Mouse (Mus musculus): ENCODE results near the gene Mfsd5. TPM values are rescaled to one million over a fixed set of nuclear protein-coding genes. Genes with fewer than 3 reads are reported as not detected.

Gene Mfsd5
- polyA plus RNA-seq, 1 experiment: 17.0 TPM

- peak overlapping the region; percentile 95 for H3K27ac ChIP-seq (replicated peaks; ENCODE audit: low read depth, low read length)
- H3K4me1 ChIP-seq (ENCODE audit: control insufficient read depth, insufficient read depth, insufficient read length, low read length): peaks cover 16% of the 10 kb centered on the region
- peak overlapping the region; percentile 95 for H3K4me3 ChIP-seq (ENCODE audit: insufficient read depth, low read depth, low read length)
Measured at GRCm38 (mm10) chr15:102244306-102245191, 34.7 kb upstream of the Mfsd5 start.

- peaks cover 16% of the 10 kb centered on the region for H3K4me1 ChIP-seq (ENCODE audit: control insufficient read depth, insufficient read depth, insufficient read length, low read length)
- H3K27ac ChIP-seq (replicated peaks; ENCODE audit: low read depth, low read length): peak overlapping the region; percentile 92
- H3K4me3 ChIP-seq (ENCODE audit: insufficient read depth, low read depth, low read length): peak overlapping the region; percentile 95
Measured at GRCm38 (mm10) chr15:102245461-102245881, 33.8 kb upstream of the Mfsd5 start.

- peak overlapping the region; percentile 92 for H3K27ac ChIP-seq (replicated peaks; ENCODE audit: low read depth, low read length)
- H3K4me3 ChIP-seq (ENCODE audit: insufficient read depth, low read depth, low read length): peak overlapping the region; percentile 95
- H3K4me1 ChIP-seq (ENCODE audit: control insufficient read depth, insufficient read depth, insufficient read length, low read length): peaks cover 13% of the 10 kb centered on the region
Measured at GRCm38 (mm10) chr15:102245891-102246741, 33.1 kb upstream of the Mfsd5 start.

GRCm38 (mm10) chr15:102246866-102247251 lies 32.4 kb upstream of the Mfsd5 start:
- peak overlapping the region; percentile 95 for H3K4me3 ChIP-seq (ENCODE audit: insufficient read depth, low read depth, low read length)
- H3K27ac ChIP-seq (replicated peaks; ENCODE audit: low read depth, low read length): peak overlapping the region; percentile 75
- H3K4me1 ChIP-seq (ENCODE audit: control insufficient read depth, insufficient read depth, insufficient read length, low read length): peaks cover 9% of the 10 kb centered on the region

- H3K4me3 ChIP-seq (ENCODE audit: insufficient read depth, low read depth, low read length): peak overlapping the region; percentile 78
- peaks cover 8% of the 10 kb centered on the region for H3K4me1 ChIP-seq (ENCODE audit: control insufficient read depth, insufficient read depth, insufficient read length, low read length)
- H3K27ac ChIP-seq (replicated peaks; ENCODE audit: low read depth, low read length): peak overlapping the region; percentile 100
Measured at GRCm38 (mm10) chr15:102247252-102248130, 31.8 kb upstream of the Mfsd5 start.

GRCm38 (mm10) chr15:102248131-102248811 lies 31.0 kb upstream of the Mfsd5 start:
- peaks cover 7% of the 10 kb centered on the region for H3K4me1 ChIP-seq (ENCODE audit: control insufficient read depth, insufficient read depth, insufficient read length, low read length)

GRCm38 (mm10) chr15:102248812-102249191 lies 30.5 kb upstream of the Mfsd5 start:
- peaks cover 4% of the 10 kb centered on the region for H3K4me1 ChIP-seq (ENCODE audit: control insufficient read depth, insufficient read depth, insufficient read length, low read length)
- H3K27ac ChIP-seq (replicated peaks; ENCODE audit: low read depth, low read length): no peak overlapping the region
- no peak overlapping the region for H3K4me3 ChIP-seq (ENCODE audit: insufficient read depth, low read depth, low read length)

More at GRCm38 (mm10) chr15:102248131-102248811, 31.0 kb upstream of the Mfsd5 start:
- peak overlapping the region; percentile 100 for H3K27ac ChIP-seq (replicated peaks; ENCODE audit: low read depth, low read length)
- H3K4me3 ChIP-seq (ENCODE audit: insufficient read depth, low read depth, low read length): peak overlapping the region; percentile 78

GRCm38 (mm10) chr15:102249251-102249691 lies 30.0 kb upstream of the Mfsd5 start:
- no peak overlapping the region for H3K4me3 ChIP-seq (ENCODE audit: insufficient read depth, low read depth, low read length)
- no peaks in the 10 kb centered on the region; the same call in 1 of the 2 replicates for H3K4me1 ChIP-seq (ENCODE audit: control insufficient read depth, insufficient read depth, insufficient read length, low read length)

GRCm38 (mm10) chr15:102249967-102250366 lies 29.3 kb upstream of the Mfsd5 start:
- Histone ChIP-seq H3K4me3 (ENCODE audit: insufficient read depth, low read depth, low read length) (no peak overlapping the region), H3K27ac (replicated peaks; ENCODE audit: low read depth, low read length) (no peak overlapping the region), H3K4me1 (ENCODE audit: control insufficient read depth, insufficient read depth, insufficient read length, low read length) (no peaks in the 10 kb centered on the region; the same call in 1 of the 2 replicates)

More at GRCm38 (mm10) chr15:102249251-102249691, 30.0 kb upstream of the Mfsd5 start:
- H3K27ac ChIP-seq (replicated peaks; ENCODE audit: low read depth, low read length): no peak overlapping the region

GRCm38 (mm10) chr15:102250521-102250920 lies 28.7 kb upstream of the Mfsd5 start:
- no peak overlapping the region for H3K27ac ChIP-seq (replicated peaks; ENCODE audit: low read depth, low read length)
- no peak overlapping the region for H3K4me3 ChIP-seq (ENCODE audit: insufficient read depth, low read depth, low read length)
- H3K4me1 ChIP-seq (ENCODE audit: control insufficient read depth, insufficient read depth, insufficient read length, low read length): no peaks in the 10 kb centered on the region; the same call in 1 of the 2 replicates

- no peak overlapping the region for H3K27ac ChIP-seq (replicated peaks; ENCODE audit: low read depth, low read length)
- H3K4me1 ChIP-seq (ENCODE audit: control insufficient read depth, insufficient read depth, insufficient read length, low read length): no peaks in the 10 kb centered on the region; the same call in 1 of the 2 replicates
- 0 out of 2 replicates have a peak overlapping the region, but pooled peaks have one; percentile 78 for H3K4me3 ChIP-seq (ENCODE audit: insufficient read depth, low read depth, low read length)
Measured at GRCm38 (mm10) chr15:102255547-102256255, 23.6 kb upstream of the Mfsd5 start.

- Histone ChIP-seq H3K4me3 (ENCODE audit: insufficient read depth, low read depth, low read length) (peak overlapping the region; percentile 78), H3K4me1 (ENCODE audit: control insufficient read depth, insufficient read depth, insufficient read length, low read length) (no peaks in the 10 kb centered on the region; the same call in 1 of the 2 replicates), H3K27ac (replicated peaks; ENCODE audit: low read depth, low read length) (peak overlapping the region; percentile 17; the same call in 1 of the 2 replicates)
Measured at GRCm38 (mm10) chr15:102256431-102257201, 22.6 kb upstream of the Mfsd5 start.
